Mouse (Mus musculus) thymus, postnatal 10 days (tissue): ENCODE results near the gene Pebp1.

Source experiments
- DNase-seq, 2 experiments: peaks; one replicate each; pipeline ENCODE4 v3.0.0; 2021; ENCODE audit warnings: low spot score in 2 of 2

Pebp1 gene

GRCm38 (mm10) chr5:117286286-117286685 is 1.1 kb downstream of the Pebp1 start:
- DNase-seq = no peak

- DNase-seq = no peak
Measured at GRCm38 (mm10) chr5:117285266-117285665, 2.2 kb downstream of the Pebp1 start.

GRCm38 (mm10) chr5:117284682-117285081 is 2.7 kb downstream of the Pebp1 start:
- DNase-seq = no peak

- no peak for DNase-seq
Measured at GRCm38 (mm10) chr5:117284029-117284428, 3.4 kb downstream of the Pebp1 start.

- DNase-seq = no peak
Measured at GRCm38 (mm10) chr5:117282360-117282759, 5.1 kb downstream of the Pebp1 start.

GRCm38 (mm10) chr5:117281536-117281935 is 5.9 kb downstream of the Pebp1 start:
- DNase-seq = no peak

GRCm38 (mm10) chr5:117279669-117280050 is 7.8 kb downstream of the Pebp1 start:
- no peak for DNase-seq

- DNase-seq = no peak
Measured at GRCm38 (mm10) chr5:117278809-117279668, 8.4 kb downstream of the Pebp1 start.

GRCm38 (mm10) chr5:117277784-117278183 is 9.6 kb downstream of the Pebp1 start:
- no peak for DNase-seq

- DNase-seq = no peak
Measured at GRCm38 (mm10) chr5:117274817-117275216, 12.6 kb downstream of the Pebp1 start.

- DNase-seq = no peak
Measured at GRCm38 (mm10) chr5:117271945-117272344, 15.5 kb downstream of the Pebp1 start.

- no peak for DNase-seq
Measured at GRCm38 (mm10) chr5:117269395-117269794, 18.0 kb downstream of the Pebp1 start.

- no peak for DNase-seq
Measured at GRCm38 (mm10) chr5:117268749-117269148, 18.7 kb downstream of the Pebp1 start.

- no peak for DNase-seq
Measured at GRCm38 (mm10) chr5:117267913-117268312, 19.5 kb downstream of the Pebp1 start.

GRCm38 (mm10) chr5:117264701-117265100 is 22.7 kb downstream of the Pebp1 start:
- DNase-seq = no peak

- no peak for DNase-seq
Measured at GRCm38 (mm10) chr5:117263566-117263965, 23.9 kb downstream of the Pebp1 start.

GRCm38 (mm10) chr5:117258276-117258675 is 29.1 kb downstream of the Pebp1 start:
- no peak for DNase-seq

GRCm38 (mm10) chr5:117251763-117252162 is 35.7 kb downstream of the Pebp1 start:
- DNase-seq = no peak

- DNase-seq = no peak
Measured at GRCm38 (mm10) chr5:117250796-117251195, 36.6 kb downstream of the Pebp1 start.

- DNase-seq = no peak
Measured at GRCm38 (mm10) chr5:117248351-117248750, 39.1 kb downstream of the Pebp1 start.

GRCm38 (mm10) chr5:117245170-117245569 is 42.3 kb downstream of the Pebp1 start:
- no peak for DNase-seq

- DNase-seq = no peak
Measured at GRCm38 (mm10) chr5:117242671-117243478, 44.5 kb downstream of the Pebp1 start.
